Mouse (Mus musculus): ENCODE measurements around the gene Nln. TPM values are rescaled to one million over a fixed set of nuclear protein-coding genes. Genes with fewer than 3 reads are reported as not detected.

The Nln gene
- total RNA-seq, 2 experiments from 2014 or later = 3.5 to 11.7 TPM

- ATAC-seq (replicated peaks; ENCODE audit: low FRiP score, poor library complexity, severe bottlenecking) = no peak
These were observed 7.7 kb downstream of the Nln start for GRCm38 (mm10) chr13:104101606-104102235.

- ATAC-seq (replicated peaks; ENCODE audit: low FRiP score, poor library complexity, severe bottlenecking) = no peak
These were observed 9.0 kb downstream of the Nln start for GRCm38 (mm10) chr13:104100416-104100815.

DNA sequence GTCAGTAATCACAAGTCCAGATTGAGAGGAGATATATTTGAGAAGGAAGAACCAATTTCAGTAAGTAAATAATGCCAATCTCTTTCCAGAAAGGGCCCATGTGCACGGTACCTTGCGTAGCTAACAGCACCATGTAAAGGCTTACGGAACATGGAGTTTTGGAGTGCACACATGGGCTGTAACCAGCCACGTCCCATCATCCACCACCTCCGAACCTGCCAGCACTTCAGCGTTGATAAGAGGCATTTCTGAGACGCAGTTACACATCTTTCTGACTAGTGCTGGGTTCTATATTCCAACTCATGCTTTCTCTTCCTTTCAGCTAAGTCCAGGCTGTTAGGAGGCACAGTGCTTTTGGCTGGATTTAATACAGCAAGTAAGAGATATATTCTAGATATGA, 12.2 kb downstream of the Nln start:
- no peak for ATAC-seq (replicated peaks; ENCODE audit: low FRiP score, poor library complexity, severe bottlenecking)

GRCm38 (mm10) chr13:104095955-104096354, 13.5 kb downstream of the Nln start:
- no peak for ATAC-seq (replicated peaks; ENCODE audit: low FRiP score, poor library complexity, severe bottlenecking)

DNA sequence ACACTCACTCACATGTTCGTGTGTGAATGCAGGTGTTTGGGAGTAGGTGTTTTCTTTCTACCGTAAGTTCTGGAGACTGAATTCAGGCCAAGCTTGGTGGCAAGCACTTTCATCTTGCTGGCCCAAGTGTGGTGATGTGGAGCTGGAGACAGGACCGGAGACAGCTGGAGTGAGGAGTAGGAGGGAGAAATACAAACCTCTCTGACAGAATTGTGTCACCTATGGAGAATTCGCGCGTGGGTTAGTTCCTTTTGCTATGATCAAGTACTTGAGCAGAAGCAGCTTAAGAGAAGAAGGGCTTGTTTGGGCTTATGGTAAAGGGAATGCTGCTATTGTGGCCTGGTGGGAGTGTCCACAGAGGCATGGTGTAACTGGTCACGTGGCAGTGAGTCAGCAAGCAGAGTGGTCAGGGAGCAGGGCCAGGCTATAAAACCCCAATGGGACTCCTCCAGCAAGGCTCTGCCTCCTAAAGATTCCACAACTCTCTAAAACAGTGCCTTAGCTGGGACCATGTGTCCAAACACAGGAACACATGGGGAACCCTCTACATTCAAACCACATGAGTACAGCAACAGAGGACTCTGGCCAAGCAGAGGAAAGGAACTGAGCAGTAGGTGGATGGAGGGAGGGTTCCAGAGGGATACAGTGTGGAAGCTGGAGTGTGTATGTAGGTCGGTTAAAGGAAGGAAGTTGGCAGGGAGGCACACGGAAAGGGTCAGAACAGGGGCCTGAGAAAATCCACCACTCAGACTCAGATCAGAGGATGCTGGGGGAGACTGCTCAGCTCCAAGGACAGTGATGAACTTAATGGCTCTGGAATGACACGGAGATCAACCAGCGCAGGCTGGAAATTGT, 14.7 kb downstream of the Nln start:
- ATAC-seq (replicated peaks; ENCODE audit: low FRiP score, poor library complexity, severe bottlenecking) = no peak

DNA sequence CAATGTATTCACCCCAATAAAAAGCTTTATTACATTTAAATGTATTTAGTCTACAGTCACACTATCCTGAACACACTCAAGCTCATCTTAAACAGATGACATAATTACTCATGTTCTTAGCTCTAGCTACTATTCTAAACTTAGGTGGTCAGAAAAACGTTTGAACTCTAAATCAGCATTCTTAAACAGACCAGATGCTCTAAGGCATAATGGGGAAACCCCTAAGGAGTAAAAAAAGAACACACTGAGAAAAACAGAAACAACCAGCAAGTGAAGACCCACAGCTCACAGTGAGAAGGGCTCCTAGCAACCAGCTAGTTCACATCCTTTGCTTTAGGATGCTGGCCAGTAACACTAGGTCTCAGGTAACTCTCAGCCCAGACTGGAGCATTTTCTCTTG, 17.7 kb downstream of the Nln start:
- ATAC-seq (replicated peaks; ENCODE audit: low FRiP score, poor library complexity, severe bottlenecking) = no peak

DNA sequence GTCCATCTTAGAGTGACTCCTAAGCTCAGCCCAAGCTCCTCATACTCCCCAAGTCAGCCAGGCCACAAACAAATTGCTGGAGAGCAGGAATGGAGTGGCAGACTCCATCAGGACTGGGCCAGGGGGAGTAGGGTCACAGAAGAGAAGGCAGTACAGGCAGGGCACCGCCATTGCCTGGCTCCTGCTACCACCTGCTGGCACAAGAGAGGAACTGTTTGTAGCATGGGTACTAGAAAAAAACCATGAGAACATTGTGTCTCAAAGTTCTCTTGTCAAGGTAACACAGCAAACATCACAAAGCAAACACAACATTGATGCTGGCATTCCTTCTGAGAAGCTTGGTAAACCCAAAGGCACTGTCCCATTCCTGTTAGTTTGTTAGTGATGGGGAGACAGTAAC, 20.0 kb downstream of the Nln start:
- ATAC-seq (replicated peaks; ENCODE audit: low FRiP score, poor library complexity, severe bottlenecking) = no peak

DNA sequence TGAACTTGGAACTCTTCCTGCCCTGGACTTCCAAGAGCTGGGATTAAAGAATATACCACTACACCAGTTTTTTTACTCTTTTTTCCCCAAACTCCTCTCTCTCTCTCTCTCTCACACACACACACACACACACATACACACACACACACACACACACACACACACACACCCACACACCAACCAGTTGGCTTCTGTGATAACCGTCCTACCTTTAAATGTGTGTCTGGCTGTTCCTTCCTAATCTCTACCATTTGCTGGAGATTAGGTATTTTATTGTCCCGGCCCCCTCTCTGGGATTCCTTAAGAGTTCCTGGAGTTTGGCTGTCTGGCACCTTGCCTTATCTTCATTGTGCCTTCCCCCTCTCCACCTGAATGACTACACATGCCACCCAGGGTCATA, 24.8 kb downstream of the Nln start:
- no peak for ATAC-seq (replicated peaks; ENCODE audit: low FRiP score, poor library complexity, severe bottlenecking)

GRCm38 (mm10) chr13:104082504-104082903, 26.9 kb downstream of the Nln start:
- ATAC-seq (replicated peaks; ENCODE audit: low FRiP score, poor library complexity, severe bottlenecking) = no peak

DNA sequence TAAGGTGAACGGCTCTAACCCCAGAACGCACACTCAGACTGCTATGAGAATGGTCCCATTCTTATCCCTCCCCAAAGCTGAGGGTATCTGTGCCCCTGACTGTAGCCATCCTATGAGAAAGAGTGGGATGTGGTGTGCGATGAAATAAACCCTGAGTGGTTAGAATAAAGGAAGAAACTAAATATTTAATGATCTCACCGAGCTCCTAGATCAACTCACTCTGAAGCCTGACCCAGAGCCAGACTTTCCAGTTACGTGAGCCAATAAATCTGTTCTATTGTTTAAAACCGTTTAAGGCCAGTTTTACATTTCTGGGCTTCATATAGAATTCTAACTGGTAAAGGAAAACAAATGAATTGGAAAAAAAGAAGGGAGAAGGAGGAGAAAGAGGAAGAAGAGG, 32.4 kb downstream of the Nln start:
- ATAC-seq (replicated peaks; ENCODE audit: low FRiP score, poor library complexity, severe bottlenecking) = no peak

DNA sequence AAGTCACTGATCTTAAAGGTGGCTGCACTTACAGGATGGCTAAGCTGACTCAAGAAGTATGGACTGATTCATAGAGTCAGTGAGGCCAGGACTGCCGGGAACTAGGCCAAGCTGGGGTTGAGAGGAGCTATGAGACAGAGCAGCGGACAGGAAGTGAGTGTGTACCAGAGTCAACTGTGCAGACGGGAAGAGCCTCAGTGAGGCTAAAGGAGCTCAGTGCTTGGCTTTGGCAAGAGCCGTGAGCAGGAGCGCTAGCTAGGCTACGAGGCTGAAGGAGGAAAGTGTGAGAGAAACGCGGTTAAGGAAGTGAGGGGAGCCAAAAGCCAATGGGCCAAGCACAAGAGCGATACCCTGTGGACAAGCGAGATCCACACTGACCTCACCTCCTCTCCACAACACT, 34.7 kb downstream of the Nln start:
- ATAC-seq (replicated peaks; ENCODE audit: low FRiP score, poor library complexity, severe bottlenecking) = no peak

- no peak for ATAC-seq (replicated peaks; ENCODE audit: low FRiP score, poor library complexity, severe bottlenecking)
These were observed 35.2 kb downstream of the Nln start for GRCm38 (mm10) chr13:104074230-104074629.

- no peak for ATAC-seq (replicated peaks; ENCODE audit: low FRiP score, poor library complexity, severe bottlenecking)
These were observed 37.1 kb downstream of the Nln start for GRCm38 (mm10) chr13:104072351-104072750.

DNA sequence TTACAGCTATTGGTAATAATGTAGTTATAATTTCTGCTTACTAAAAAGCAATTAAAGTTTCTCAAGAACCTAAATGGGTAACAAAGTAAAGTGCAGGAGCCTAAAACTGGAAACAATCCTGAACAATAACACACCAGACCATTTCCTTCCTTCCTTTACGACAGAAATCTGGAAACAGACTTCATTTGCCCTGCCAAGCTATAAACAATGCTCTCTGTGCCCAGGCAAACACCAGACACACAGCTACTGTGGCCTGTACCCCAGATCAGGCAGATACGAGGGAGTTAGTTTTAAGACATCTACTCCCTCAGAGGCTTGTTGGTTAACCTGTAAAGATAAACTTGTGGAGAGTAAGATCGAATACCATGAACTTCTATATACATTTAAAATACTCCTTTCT, 38.7 kb downstream of the Nln start:
- ATAC-seq (replicated peaks; ENCODE audit: low FRiP score, poor library complexity, severe bottlenecking) = no peak

DNA sequence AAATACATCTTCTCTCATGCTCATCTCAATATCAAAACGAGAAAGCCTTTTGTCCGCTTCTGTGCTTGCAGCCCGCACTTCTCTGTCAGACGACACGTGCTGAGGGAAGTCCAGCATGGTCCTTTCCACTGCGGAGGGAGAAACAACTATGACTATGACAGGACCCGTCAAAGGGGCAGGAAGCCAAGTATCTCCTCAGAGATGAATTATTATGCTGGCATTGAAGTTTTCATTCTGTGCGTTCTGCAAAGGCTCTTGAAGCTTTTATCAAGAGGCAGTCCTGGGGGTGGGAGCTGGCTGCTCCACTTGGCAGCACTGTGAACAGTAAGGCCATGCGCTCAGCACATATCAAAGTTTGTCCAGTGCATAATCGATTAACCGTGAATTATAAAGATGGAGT, 40.2 kb downstream of the Nln start:
- ATAC-seq (replicated peaks; ENCODE audit: low FRiP score, poor library complexity, severe bottlenecking) = no peak

GRCm38 (mm10) chr13:104065649-104066347, 43.6 kb downstream of the Nln start:
- no peak for ATAC-seq (replicated peaks; ENCODE audit: low FRiP score, poor library complexity, severe bottlenecking)

- no peak for ATAC-seq (replicated peaks; ENCODE audit: low FRiP score, poor library complexity, severe bottlenecking)
These were observed 46.4 kb downstream of the Nln start for GRCm38 (mm10) chr13:104063061-104063460.

GRCm38 (mm10) chr13:104061975-104062750, 47.3 kb downstream of the Nln start:
- ATAC-seq (replicated peaks; ENCODE audit: low FRiP score, poor library complexity, severe bottlenecking) = no peak

- no peak for ATAC-seq (replicated peaks; ENCODE audit: low FRiP score, poor library complexity, severe bottlenecking)
These were observed 49.2 kb downstream of the Nln start for GRCm38 (mm10) chr13:104060231-104060630.

- ATAC-seq (replicated peaks; ENCODE audit: low FRiP score, poor library complexity, severe bottlenecking) = no peak
These were observed 49.9 kb downstream of the Nln start for GRCm38 (mm10) chr13:104059536-104059935.

All from erythroid progenitor cell, adult 5-6 weeks (primary cell).